Mouse (Mus musculus) lung, embryonic 14.5 days (tissue): Measurements from ENCODE around the gene Abcb9. TPM values are rescaled to one million over a fixed set of nuclear protein-coding genes. Genes with fewer than 3 reads are reported as not detected.

Experiments
- ATAC-seq: fragments of 200-750 bp; cut with Nextera tagmentation; 2 replicates; pipeline ENCODE4 v1.8.0; 2017; ENCODE audit warnings: mild to moderate bottlenecking, moderate TSS enrichment, moderate library complexity; ENCODE audit not compliant: insufficient read depth
- DNase-seq: peaks from one replicate; pipeline ENCODE4 v3.0.0-alpha.2; 2015
- H3K27ac ChIP-seq: fragments of 300-500 bp; sonication (generic); 2 replicates; pipeline ENCODE4 v1.5.1; 2014; ENCODE audit warnings: low read depth, mild to moderate bottlenecking, moderate library complexity
- H3K27me3 ChIP-seq: fragments of 300-500 bp; sonication (generic); 2 replicates; pipeline ENCODE4 v1.6.1; 2014; ENCODE audit warnings: low read length, control low read depth; ENCODE audit not compliant: insufficient read depth
- H3K36me3 ChIP-seq: fragments of 300-500 bp; sonication (generic); 2 replicates; pipeline ENCODE4 v1.6.1; 2014; ENCODE audit warnings: control low read depth; ENCODE audit not compliant: insufficient read depth
- H3K4me1 ChIP-seq: fragments of 300-500 bp; sonication (generic); 2 replicates; pipeline ENCODE4 v1.6.1; 2014; ENCODE audit warnings: antibody characterized with exemption, control low read depth; ENCODE audit not compliant: insufficient read depth
- H3K4me2 ChIP-seq: fragments of 300-500 bp; sonication (generic); 2 replicates; pipeline ENCODE4 v1.6.1; 2014; ENCODE audit warnings: mild to moderate bottlenecking
- H3K4me3 ChIP-seq: fragments of 300-500 bp; sonication (generic); 2 replicates; pipeline ENCODE4 v1.5.1; 2014; ENCODE audit warnings: low read depth, low read length
- H3K9ac ChIP-seq: fragments of 300-500 bp; sonication (generic); 2 replicates; pipeline ENCODE4 v1.6.1; 2014
- H3K9me3 ChIP-seq: fragments of 300-500 bp; sonication (generic); 2 replicates; pipeline ENCODE4 v1.6.1; 2016; ENCODE audit warnings: low read depth, low read length, control low read depth
- CTCF ChIP-seq: IDR thresholded peaks from 2 replicates; pipeline ENCODE4 v1.5.1; 2016; ENCODE audit warnings: antibody characterized with exemption, low read depth
- WGBS: fragments of 180-500 bp; shearing (Covaris S2); extraction: QIAGEN DNeasy Blood & Tissue Kit; methylation state at CpG from one replicate; pipeline ENCODE4 v1.1.7; 2014; 5-methylcytosine and 5-hydroxymethylcytosine counted together
- polyA plus RNA-seq: library from polyadenylated mRNA; unstranded; fragments of >200 nt; fragmentation: Nextera tagmentation; extraction: Ambion mirVana; gene quantifications from 2 replicates; pipeline ENCODE4 v1.2.1, GENCODE M21; 2014

Gene Abcb9
- polyA plus RNA-seq, 1 experiment from 2014 or later = 0.88 TPM

DNA sequence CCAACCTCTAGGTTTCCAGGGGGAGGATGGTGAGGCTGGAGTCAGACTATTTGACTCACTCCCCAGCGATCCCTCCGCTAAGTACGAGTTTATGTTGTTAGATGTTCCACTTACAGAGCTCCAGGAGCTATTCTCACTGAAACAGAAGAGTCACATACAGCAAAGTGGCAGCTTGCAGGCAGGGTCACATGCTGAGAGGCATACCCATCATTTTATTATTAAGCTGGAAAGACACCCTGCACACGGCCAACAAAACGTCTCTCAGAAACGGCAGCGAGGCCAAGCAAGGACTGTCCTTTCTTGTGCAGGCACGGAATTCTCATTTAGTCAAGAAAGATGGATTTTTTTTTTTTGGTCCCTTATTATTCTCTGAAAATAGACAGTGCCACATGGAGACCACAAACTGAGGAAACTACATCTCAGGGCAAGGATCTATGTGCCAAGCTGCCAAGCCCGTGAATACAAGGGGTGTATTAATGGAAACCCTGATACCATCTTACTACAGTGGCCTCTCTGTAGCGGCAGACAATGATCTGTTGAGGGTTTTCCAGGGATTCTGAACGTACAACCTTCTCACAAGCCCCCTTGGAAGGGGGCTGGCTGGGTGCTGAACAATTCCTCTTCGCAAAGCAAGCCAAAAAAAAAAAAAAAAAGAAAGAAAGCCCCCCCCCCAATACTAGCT, 65.1 kb downstream of the Abcb9 start:
- Histone ChIP-seq H3K4me2 (peak overlapping the region; percentile 92), H3K27me3 (no peaks in the 10 kb centered on the region), H3K9me3 (no peaks in the 10 kb centered on the region), H3K4me3 (peak overlapping the region; percentile 92), H3K9ac (peak overlapping the region; percentile 96), H3K36me3 (peaks cover 14% of the 10 kb centered on the region; the same call in 1 of the 2 replicates), H3K4me1 (peaks cover 20% of the 10 kb centered on the region), H3K27ac (peak overlapping the region; percentile 96)
- DNase-seq (no peak), ATAC-seq (no peak)
- WGBS = 38% methylated on average over 12 of the region's 12 CpGs
- no peak for TF ChIP-seq CTCF

DNA sequence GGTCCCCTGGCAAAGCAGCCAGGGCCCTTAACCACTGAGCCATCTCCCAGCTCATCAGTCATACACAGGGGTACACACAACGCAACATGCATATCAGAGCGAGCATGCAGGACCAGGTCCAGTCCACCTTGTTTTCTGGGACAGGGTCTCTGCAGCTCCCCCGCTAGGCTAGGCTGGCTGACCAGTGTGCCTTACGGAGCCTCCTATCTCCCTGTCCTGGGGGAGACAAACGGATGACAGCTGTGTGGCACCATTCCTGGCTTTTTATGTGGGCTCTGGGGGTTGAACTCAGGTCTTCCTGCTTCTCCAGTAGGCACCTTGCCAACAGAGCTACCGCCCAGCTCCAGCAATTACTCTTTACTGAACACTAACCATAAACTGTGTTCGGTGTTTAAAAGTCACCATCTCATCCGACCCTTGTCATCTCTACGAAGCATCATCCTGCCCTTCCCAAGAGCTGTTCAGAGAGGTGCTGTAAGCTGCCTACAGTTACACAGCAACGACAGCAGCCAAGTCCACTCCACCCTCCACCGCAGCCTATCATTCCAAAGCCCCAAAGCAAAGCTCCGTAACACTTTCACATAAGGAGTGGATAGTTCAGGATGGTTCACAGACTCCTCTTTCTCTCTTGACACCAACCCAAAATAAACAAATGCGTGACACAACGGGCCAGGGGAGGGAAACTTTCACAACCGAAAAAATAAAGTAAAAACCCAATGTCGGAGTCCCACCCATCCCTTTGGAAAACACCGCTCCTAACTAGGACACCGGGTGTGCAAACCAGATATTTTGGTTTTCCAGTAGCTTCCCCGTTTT, 66.2 kb downstream of the Abcb9 start:
- Histone ChIP-seq H3K27me3 (no peaks in the 10 kb centered on the region), H3K4me1 (peaks cover 20% of the 10 kb centered on the region), H3K4me2 (peak overlapping the region; percentile 92), H3K9ac (no peak overlapping the region), H3K27ac (no peak overlapping the region; the same call in 1 of the 2 replicates), H3K9me3 (no peaks in the 10 kb centered on the region), H3K4me3 (peak overlapping the region; percentile 92), H3K36me3 (peaks cover 15% of the 10 kb centered on the region; the same call in 1 of the 2 replicates)
- 69% methylated on average over 19 of the region's 19 CpGs for WGBS
- ATAC-seq (no peak), DNase-seq (no peak)
- TF ChIP-seq CTCF = no peak

DNA sequence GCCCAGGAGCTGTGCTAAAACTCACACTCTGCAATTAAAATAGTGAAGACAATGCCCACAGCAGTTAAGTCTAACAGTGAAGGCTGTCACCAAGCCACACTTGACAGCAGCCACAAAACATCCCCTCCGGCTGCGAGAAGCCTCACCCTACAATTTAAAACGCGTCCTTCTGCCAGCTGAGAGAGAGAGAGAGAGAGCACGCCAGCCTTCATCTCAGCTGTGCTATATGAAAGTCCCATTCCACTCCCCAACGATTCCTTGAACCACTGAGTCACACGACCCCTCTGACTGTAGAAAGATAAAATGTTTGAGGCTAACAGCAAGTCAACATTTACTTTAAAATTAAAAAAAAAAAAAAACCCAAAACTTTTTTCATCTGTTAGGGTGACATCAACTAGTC, 66.9 kb downstream of the Abcb9 start:
- H3K27me3 ChIP-seq = no peaks in the 10 kb centered on the region
- H3K27ac ChIP-seq = peak overlapping the region; percentile 54; the same call in 1 of the 2 replicates
- no peak for TF ChIP-seq CTCF
- H3K4me1 ChIP-seq = peaks cover 20% of the 10 kb centered on the region
- DNase-seq (no peak), ATAC-seq (no peak)
- no peak overlapping the region for H3K9ac ChIP-seq
- no peak overlapping the region for H3K4me3 ChIP-seq
- 59% methylated on average over 7 of the region's 7 CpGs for WGBS
- peaks cover 15% of the 10 kb centered on the region; the same call in 1 of the 2 replicates for H3K36me3 ChIP-seq
- H3K4me2 ChIP-seq = 0 out of 2 replicates have a peak overlapping the region, but pooled peaks have one; percentile 1
- no peaks in the 10 kb centered on the region for H3K9me3 ChIP-seq

DNA sequence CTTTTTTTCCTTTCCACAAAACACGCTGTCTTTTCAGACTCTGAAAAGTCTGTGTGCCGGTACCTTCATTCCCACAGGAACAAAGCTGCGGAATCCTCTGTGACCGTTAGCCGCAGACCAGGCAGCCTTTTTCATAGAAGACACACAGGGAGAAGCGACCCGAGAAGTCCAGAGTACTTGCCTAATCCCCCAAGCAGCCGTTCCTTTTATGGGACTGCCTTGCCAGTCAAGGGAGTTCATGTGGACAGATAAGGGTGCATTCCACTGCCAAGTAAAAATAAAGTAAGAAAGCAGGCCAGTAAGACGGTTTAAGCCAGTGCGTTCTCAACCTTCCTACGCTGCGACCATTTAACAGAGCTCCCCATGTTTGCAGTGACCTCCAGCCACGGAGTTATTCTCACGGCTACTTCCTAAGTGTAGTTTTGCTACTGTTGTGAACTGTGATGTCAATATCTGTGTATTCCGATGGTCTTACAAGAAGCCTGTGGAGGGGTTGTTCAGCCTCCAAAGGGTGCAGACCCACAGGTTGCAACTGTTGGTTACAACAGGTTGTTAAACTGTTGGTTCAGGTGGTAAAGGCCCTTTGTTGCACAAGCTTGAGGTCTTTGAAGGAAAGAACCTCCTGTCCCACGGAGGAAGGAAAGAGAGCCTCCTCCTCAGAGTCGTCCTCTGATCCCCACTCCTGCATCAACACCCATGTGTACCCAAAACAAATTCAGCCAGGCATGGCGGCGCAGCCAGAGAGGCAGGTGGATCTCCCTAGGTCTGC, 67.7 kb downstream of the Abcb9 start:
- H3K36me3 ChIP-seq = peaks cover 15% of the 10 kb centered on the region; the same call in 1 of the 2 replicates
- peak overlapping the region; percentile 12; the same call in 1 of the 2 replicates for H3K4me2 ChIP-seq
- H3K9me3 ChIP-seq = no peaks in the 10 kb centered on the region
- no peaks in the 10 kb centered on the region for H3K27me3 ChIP-seq
- DNase-seq (no peak), ATAC-seq (no peak)
- peaks cover 20% of the 10 kb centered on the region for H3K4me1 ChIP-seq
- peak overlapping the region; percentile 54; the same call in 1 of the 2 replicates for H3K27ac ChIP-seq
- H3K4me3 ChIP-seq = no peak overlapping the region
- TF ChIP-seq CTCF = no peak
- H3K9ac ChIP-seq = no peak overlapping the region
- WGBS = 63% methylated on average over 19 of the region's 19 CpGs

DNA sequence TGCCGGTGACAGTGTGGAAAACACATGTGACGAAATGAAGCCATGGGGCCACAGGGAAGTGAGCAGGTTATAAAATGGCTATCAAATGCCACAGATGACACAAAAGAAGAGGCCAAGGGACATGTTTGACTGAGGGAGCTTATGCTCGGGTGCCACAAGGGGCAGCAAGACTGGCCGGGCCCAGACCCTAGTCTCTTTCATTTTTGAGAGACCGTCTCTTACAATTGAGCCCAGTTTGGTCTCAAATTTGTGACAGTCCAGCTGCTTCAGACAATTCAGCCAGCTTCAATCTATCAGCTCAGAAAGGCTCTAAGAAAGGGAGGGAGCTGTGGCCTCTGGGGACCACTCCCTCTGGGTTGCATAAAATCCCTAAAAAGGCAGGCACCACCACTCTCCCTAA, 69.0 kb downstream of the Abcb9 start:
- DNase-seq = no peak
- TF ChIP-seq CTCF = 0 out of 2 replicates have a peak, but pooled peaks have one; percentile 8
- H3K4me2 ChIP-seq = no peak overlapping the region
- H3K27me3 ChIP-seq = no peaks in the 10 kb centered on the region
- no peak for ATAC-seq
- no peak overlapping the region for H3K27ac ChIP-seq
- 83% methylated on average over 5 of the region's 5 CpGs for whole genome bisulfite sequencing
- H3K36me3 ChIP-seq = peaks cover 21% of the 10 kb centered on the region; the same call in 1 of the 2 replicates
- no peak overlapping the region for H3K9ac ChIP-seq
- H3K4me1 ChIP-seq = peaks cover 20% of the 10 kb centered on the region
- H3K4me3 ChIP-seq = no peak overlapping the region
- H3K9me3 ChIP-seq = no peaks in the 10 kb centered on the region

- TF ChIP-seq CTCF = no peak
- Histone ChIP-seq H3K9ac (no peak overlapping the region), H3K4me3 (no peak overlapping the region), H3K36me3 (peaks cover 22% of the 10 kb centered on the region; the same call in 1 of the 2 replicates), H3K27me3 (no peaks in the 10 kb centered on the region), H3K27ac (0 out of 2 replicates have a peak overlapping the region, but pooled peaks have one; percentile 33), H3K4me1 (peaks cover 17% of the 10 kb centered on the region), H3K9me3 (no peaks in the 10 kb centered on the region), H3K4me2 (no peak overlapping the region)
- 76% methylated on average over 15 of the region's 15 CpGs for WGBS
- ATAC-seq (no peak), DNase-seq (no peak)
Measured at GRCm38 (mm10) chr5:124025587-124026441, 69.8 kb downstream of the Abcb9 start.
